Mouse (Mus musculus): Measurements from ENCODE around the gene Olfr1106. TPM values are rescaled to one million over a fixed set of nuclear protein-coding genes. Genes with fewer than 3 reads are reported as not detected.

Olfr1106 gene
- not detected in 2 replicates for polyA plus RNA-seq (2015; fragmentation: Nextera tagmentation; extraction: Ambion mirVana)

- WGBS, result 78% methylated on average over 1 of the region's 1 CpGs
- H3K27me3 ChIP-seq (replicated peaks), result no peaks in the 10 kb centered on the region
- H3K4me3 ChIP-seq (replicated peaks), result no peak within 1 kb of the TSS
- H3K4me1 ChIP-seq, result no peaks in the 10 kb centered on the region
- H3K36me3 ChIP-seq, result no peaks in the 10 kb centered on the region
- H3K9ac ChIP-seq (replicated peaks), result no peak within 1 kb of the TSS
- H3K27ac ChIP-seq (replicated peaks), result no peak within 1 kb of the TSS
- H3K4me2 ChIP-seq, result no peak within 1 kb of the TSS
- no peak for ATAC-seq (ENCODE audit: low FRiP score)
- H3K9me3 ChIP-seq (replicated peaks), result no peaks in the 10 kb centered on the region
Observed at GRCm38 (mm10) chr2:87052173-87052572, at the start of gene Olfr1106. Gene Olfr1106, minus strand, starts transcription at chr2:87052273.

- H3K4me1 ChIP-seq, result no peaks in the 10 kb centered on the region
- H3K27ac ChIP-seq (replicated peaks), result no peak within 1 kb of the TSS
- H3K27me3 ChIP-seq (replicated peaks), result no peaks in the 10 kb centered on the region
- no peak within 1 kb of the TSS for H3K4me3 ChIP-seq (replicated peaks)
- no peak within 1 kb of the TSS for H3K4me2 ChIP-seq
- no peak within 1 kb of the TSS for H3K9ac ChIP-seq (replicated peaks)
- 83% methylated on average over 1 of the region's 1 CpGs for WGBS
- no peaks in the 10 kb centered on the region for H3K36me3 ChIP-seq
- H3K9me3 ChIP-seq (replicated peaks), result no peaks in the 10 kb centered on the region
- no peak for ATAC-seq (ENCODE audit: low FRiP score)
Observed at GRCm38 (mm10) chr2:87095908-87096307, 43.8 kb upstream of the Olfr1106 start, which contains the start of gene Olfr1109. Gene Olfr1109, minus strand, starts transcription at chr2:87096008.

- WGBS, result 83% methylated on average over 1 of the region's 1 CpGs
- Histone ChIP-seq H3K27me3 (replicated peaks) (no peaks in the 10 kb centered on the region), H3K4me1 (no peaks in the 10 kb centered on the region), H3K27ac (replicated peaks) (no peak within 1 kb of the TSS), H3K4me2 (no peak within 1 kb of the TSS), H3K4me3 (replicated peaks) (no peak within 1 kb of the TSS), H3K9ac (replicated peaks) (no peak within 1 kb of the TSS), H3K36me3 (no peaks in the 10 kb centered on the region), H3K9me3 (replicated peaks) (no peaks in the 10 kb centered on the region)
- no peak for ATAC-seq (ENCODE audit: low FRiP score)
Observed at GRCm38 (mm10) chr2:87075717-87076116, 23.6 kb upstream of the Olfr1106 start, which contains the start of gene Olfr1107. Gene Olfr1107, minus strand, starts transcription at chr2:87075817.

DNA sequence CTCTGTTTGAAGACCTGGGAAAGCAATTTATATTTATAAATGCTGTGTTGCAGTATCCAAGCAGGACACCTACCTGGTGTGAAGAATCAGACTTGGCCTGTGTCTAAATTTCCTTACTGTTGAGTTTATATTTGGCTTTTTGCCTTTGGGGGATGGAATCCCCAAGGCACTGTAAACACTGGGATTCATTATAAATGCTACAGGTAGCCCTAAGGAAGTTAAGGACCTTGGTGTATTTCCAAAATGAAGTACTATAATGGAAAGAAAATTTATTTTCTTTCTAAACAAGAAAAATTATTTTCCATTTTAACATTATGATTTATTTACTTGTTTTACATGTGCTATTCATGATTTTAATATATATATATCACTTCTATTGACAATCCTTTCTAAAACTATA lies 15.6 kb downstream of the Olfr1106 start, which contains the start of gene Olfr1105:
Gene Olfr1105, minus strand, starts transcription at position 101 of the 400 bp plus-strand sequence.
- no peaks in the 10 kb centered on the region for H3K27me3 ChIP-seq (replicated peaks)
- ATAC-seq (ENCODE audit: low FRiP score), result no peak
- H3K9ac ChIP-seq (replicated peaks), result no peak within 1 kb of the TSS

DNA sequence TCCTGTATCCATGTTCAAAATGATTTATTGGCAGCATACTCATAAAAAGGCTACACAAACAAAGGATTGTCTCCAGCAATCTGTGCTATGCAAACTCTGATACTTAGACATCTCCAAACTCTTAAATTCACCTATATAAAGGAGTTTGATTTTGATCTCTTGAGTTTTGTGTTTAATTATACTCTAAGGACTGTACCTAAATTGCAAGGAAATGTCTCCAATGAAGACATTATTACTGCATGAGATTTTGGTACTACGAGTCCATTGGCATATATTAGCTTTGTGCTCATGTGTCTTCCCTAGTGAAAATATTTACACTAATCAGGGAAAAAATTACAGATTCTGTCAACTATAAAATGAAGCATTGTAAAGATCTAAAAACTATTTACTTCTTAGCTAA lies 25.1 kb downstream of the Olfr1106 start, which contains the start of gene Olfr1104:
Gene Olfr1104, minus strand, starts transcription at position 101 of the 400 bp plus-strand sequence.
- Histone ChIP-seq H3K4me2 (no peak within 1 kb of the TSS), H3K9ac (replicated peaks) (no peak within 1 kb of the TSS), H3K4me1 (no peaks in the 10 kb centered on the region), H3K27ac (replicated peaks) (no peak within 1 kb of the TSS), H3K9me3 (replicated peaks) (no peaks in the 10 kb centered on the region), H3K4me3 (replicated peaks) (no peak within 1 kb of the TSS), H3K36me3 (no peaks in the 10 kb centered on the region), H3K27me3 (replicated peaks) (no peaks in the 10 kb centered on the region)
- WGBS, result 76% methylated on average over 1 of the region's 1 CpGs
- no peak for ATAC-seq (ENCODE audit: low FRiP score)

More for the DNA sequence above, 15.6 kb downstream of the Olfr1106 start, which contains the start of gene Olfr1105:
- Histone ChIP-seq H3K27ac (replicated peaks) (no peak within 1 kb of the TSS), H3K9me3 (replicated peaks) (no peaks in the 10 kb centered on the region), H3K4me1 (no peaks in the 10 kb centered on the region), H3K36me3 (no peaks in the 10 kb centered on the region), H3K4me3 (replicated peaks) (no peak within 1 kb of the TSS), H3K4me2 (no peak within 1 kb of the TSS)

DNA sequence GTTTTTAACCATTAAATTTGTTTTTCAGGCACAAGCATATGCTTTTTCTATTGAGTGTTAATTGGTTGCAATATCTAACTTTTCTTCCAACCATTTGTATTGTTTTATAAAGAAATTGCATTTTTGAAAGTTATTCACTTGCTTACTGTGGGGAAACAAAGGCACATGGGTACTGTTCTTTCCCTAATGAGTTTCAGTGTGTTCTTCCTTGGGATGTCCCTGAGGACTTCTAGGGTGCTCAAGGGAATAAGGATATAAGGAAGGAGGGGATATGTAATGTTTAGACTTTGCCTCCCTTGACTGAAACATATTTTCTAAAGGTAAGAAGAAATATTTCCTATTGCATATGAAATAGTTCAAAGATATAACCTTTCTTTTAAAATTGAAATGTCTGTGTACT lies 54.0 kb downstream of the Olfr1106 start, which contains the start of gene Olfr1102:
Gene Olfr1102, plus strand, starts transcription at position 301 of the 400 bp plus-strand sequence.
- Histone ChIP-seq H3K4me3 (replicated peaks) (no peak within 1 kb of the TSS), H3K9me3 (replicated peaks) (no peaks in the 10 kb centered on the region), H3K4me1 (no peaks in the 10 kb centered on the region), H3K9ac (replicated peaks) (no peak within 1 kb of the TSS), H3K27me3 (replicated peaks) (no peaks in the 10 kb centered on the region), H3K4me2 (no peak within 1 kb of the TSS), H3K27ac (replicated peaks) (no peak within 1 kb of the TSS), H3K36me3 (no peaks in the 10 kb centered on the region)
- ATAC-seq (ENCODE audit: low FRiP score), result no peak

Other genes with a start within 250 kb of the Olfr1106 start
- gene Olfr141, start 242.3 kb downstream of the Olfr1106 start, polyA plus RNA-seq (2015; fragmentation: Nextera tagmentation; extraction: Ambion mirVana), result not detected in 2 replicates
- gene Olfr1094, start 227.6 kb downstream of the Olfr1106 start, polyA plus RNA-seq (2015; fragmentation: Nextera tagmentation; extraction: Ambion mirVana), result not detected in 2 replicates
- gene Olfr1095, start 200.6 kb downstream of the Olfr1106 start, polyA plus RNA-seq (2015; fragmentation: Nextera tagmentation; extraction: Ambion mirVana), result not detected in 2 replicates
- not detected in 2 replicates for gene Gm13723, start 177.5 kb downstream of the Olfr1106 start, polyA plus RNA-seq (2015; fragmentation: Nextera tagmentation; extraction: Ambion mirVana)
- not detected in 2 replicates for gene Olfr1097, start 160.1 kb downstream of the Olfr1106 start, polyA plus RNA-seq (2015; fragmentation: Nextera tagmentation; extraction: Ambion mirVana)
- not detected in 2 replicates for gene Olfr1098, start 127.7 kb downstream of the Olfr1106 start, polyA plus RNA-seq (2015; fragmentation: Nextera tagmentation; extraction: Ambion mirVana)
- not detected in 2 replicates for gene Olfr1099, start 91.6 kb downstream of the Olfr1106 start, polyA plus RNA-seq (2015; fragmentation: Nextera tagmentation; extraction: Ambion mirVana)
- gene Olfr1100, start 72.3 kb downstream of the Olfr1106 start, polyA plus RNA-seq (2015; fragmentation: Nextera tagmentation; extraction: Ambion mirVana), result not detected in 2 replicates
- gene Olfr1101, start 61.1 kb downstream of the Olfr1106 start, polyA plus RNA-seq (2015; fragmentation: Nextera tagmentation; extraction: Ambion mirVana), result not detected in 2 replicates
- gene Olfr1102, start 53.9 kb downstream of the Olfr1106 start, polyA plus RNA-seq (2015; fragmentation: Nextera tagmentation; extraction: Ambion mirVana), result not detected in 2 replicates
- not detected in 2 replicates for gene Olfr1104, start 25.2 kb downstream of the Olfr1106 start, polyA plus RNA-seq (2015; fragmentation: Nextera tagmentation; extraction: Ambion mirVana)
- gene Olfr1105, start 15.7 kb downstream of the Olfr1106 start, polyA plus RNA-seq (2015; fragmentation: Nextera tagmentation; extraction: Ambion mirVana), result not detected in 2 replicates
- not detected in 2 replicates for gene Olfr1107, start 23.5 kb upstream of the Olfr1106 start, polyA plus RNA-seq (2015; fragmentation: Nextera tagmentation; extraction: Ambion mirVana)
- not detected in 2 replicates for gene Olfr1109, start 43.7 kb upstream of the Olfr1106 start, polyA plus RNA-seq (2015; fragmentation: Nextera tagmentation; extraction: Ambion mirVana)
- not detected in 2 replicates for gene Olfr259, start 62.3 kb upstream of the Olfr1106 start, polyA plus RNA-seq (2015; fragmentation: Nextera tagmentation; extraction: Ambion mirVana)
- gene Olfr1110, start 88.0 kb upstream of the Olfr1106 start, polyA plus RNA-seq (2015; fragmentation: Nextera tagmentation; extraction: Ambion mirVana), result not detected in 2 replicates
- gene Olfr1111, start 100.4 kb upstream of the Olfr1106 start, polyA plus RNA-seq (2015; fragmentation: Nextera tagmentation; extraction: Ambion mirVana), result not detected in 2 replicates
- not detected in 2 replicates for gene Olfr1112, start 135.5 kb upstream of the Olfr1106 start, polyA plus RNA-seq (2015; fragmentation: Nextera tagmentation; extraction: Ambion mirVana)
- gene Olfr1113, start 156.7 kb upstream of the Olfr1106 start, polyA plus RNA-seq (2015; fragmentation: Nextera tagmentation; extraction: Ambion mirVana), result not detected in 2 replicates
- gene Olfr1115, start 195.7 kb upstream of the Olfr1106 start, polyA plus RNA-seq (2015; fragmentation: Nextera tagmentation; extraction: Ambion mirVana), result not detected in 2 replicates
- gene Olfr1116, start 215.3 kb upstream of the Olfr1106 start, polyA plus RNA-seq (2015; fragmentation: Nextera tagmentation; extraction: Ambion mirVana), result not detected in 2 replicates

Measured in neural tube, embryonic 15.5 days (tissue).